Mouse (Mus musculus) liver, embryonic 14.5 days (tissue): ENCODE results near the gene St7l. TPM values are rescaled to one million over a fixed set of nuclear protein-coding genes. Genes with fewer than 3 reads are reported as not detected.

ENCODE experiments used
- ATAC-seq: fragments of 200-750 bp; cut with Nextera tagmentation; 2 replicates; pipeline ENCODE4 v1.8.0; 2017; ENCODE audit warnings: moderate number of reproducible peaks, mild to moderate bottlenecking, moderate library complexity; ENCODE audit not compliant: insufficient read depth
- DNase-seq, 3 experiments: peaks; one replicate each; pipeline ENCODE4 v3.0.0-alpha.2; 2012 to 2013; ENCODE audit warnings: low read depth in 3 of 3, low spot score in 3 of 3
- H3K27ac ChIP-seq: fragments of 300-500 bp; sonication (generic); 2 replicates; pipeline ENCODE4 v1.5.1; 2014; ENCODE audit warnings: moderate library complexity, mild to moderate bottlenecking, control low read depth, inconsistent platforms
- H3K27me3 ChIP-seq: fragments of 300-500 bp; sonication (generic); 2 replicates; pipeline ENCODE4 v1.6.1; 2014; ENCODE audit warnings: mild to moderate bottlenecking, low read length, moderate library complexity; ENCODE audit not compliant: control insufficient read depth, insufficient read depth
- H3K36me3 ChIP-seq: fragments of 300-500 bp; sonication (generic); replicated peaks from 2 replicates; pipeline ENCODE4 v1.6.1; 2014; ENCODE audit warnings: low read depth; ENCODE audit not compliant: control insufficient read depth, insufficient read depth
- H3K4me1 ChIP-seq, 2 experiments: fragments of 200-500 bp in 1 of 2; fragments of 300-500 bp in 1 of 2; sonication (generic) in 1 of 2; replicated peaks; 2 replicates each; pipeline ENCODE4 v1.6.1; 2012 to 2014; ENCODE audit warnings: antibody characterized with exemption in 1 of 2, inconsistent platforms in 1 of 2, low read length in 1 of 2; ENCODE audit not compliant: control insufficient read depth in 2 of 2, insufficient read depth in 2 of 2
- H3K4me2 ChIP-seq: fragments of 300-500 bp; sonication (generic); 2 replicates; pipeline ENCODE4 v1.6.1; 2014; ENCODE audit warnings: low read depth, mild to moderate bottlenecking, control low read depth, moderate library complexity
- H3K4me3 ChIP-seq, 2 experiments: fragments of 200-500 bp in 1 of 2; fragments of 300-500 bp in 1 of 2; sonication (generic) in 1 of 2; 2 replicates each; pipeline ENCODE4 v1.5.1; 2012 to 2014; ENCODE audit warnings: low read depth in 2 of 2, low read length in 2 of 2, mild to moderate bottlenecking in 2 of 2, control low read depth in 1 of 2, inconsistent platforms in 1 of 2, moderate library complexity in 1 of 2; ENCODE audit not compliant: insufficient read depth in 1 of 2
- H3K9ac ChIP-seq: fragments of 300-500 bp; sonication (generic); replicated peaks from 2 replicates; pipeline ENCODE4 v1.6.1; 2014; ENCODE audit warnings: mild to moderate bottlenecking, control low read depth, moderate library complexity
- H3K9me3 ChIP-seq: fragments of 300-500 bp; sonication (generic); 2 replicates; pipeline ENCODE4 v1.6.1; 2016; ENCODE audit warnings: low read length, mixed read lengths; ENCODE audit not compliant: control insufficient read depth
- CTCF ChIP-seq: IDR thresholded peaks from 2 replicates; pipeline ENCODE4 v1.5.1; 2016; ENCODE audit warnings: antibody characterized with exemption, low read depth, control low read depth
- EP300 ChIP-seq: IDR thresholded peaks from 2 replicates; pipeline ENCODE4 v1.6.1; 2016; ENCODE audit warnings: antibody characterized with exemption, low read depth
- WGBS: fragments of 180-500 bp; shearing (Covaris S2); extraction: QIAGEN DNeasy Blood & Tissue Kit; methylation state at CpG from one replicate; pipeline ENCODE4 v1.1.7; 2014; ENCODE audit not compliant: insufficient replicate concordance; 5-methylcytosine and 5-hydroxymethylcytosine counted together
- polyA plus RNA-seq, 2 experiments: library from polyadenylated mRNA; depleted of rRNA in 1 of 2; stranded (reverse) in 1 of 2; unstranded in 1 of 2; fragments of >200 nt; fragmentation: Nextera tagmentation in 1 of 2; extraction: Ambion mirVana in 1 of 2; gene quantifications; 2 replicates each; pipeline versions ENCODE4 v1.2.1 to v1.2.3; 2012 to 2014

St7l gene
- polyA plus RNA-seq, 2 experiments, result 3.9 to 8.9 TPM

DNA sequence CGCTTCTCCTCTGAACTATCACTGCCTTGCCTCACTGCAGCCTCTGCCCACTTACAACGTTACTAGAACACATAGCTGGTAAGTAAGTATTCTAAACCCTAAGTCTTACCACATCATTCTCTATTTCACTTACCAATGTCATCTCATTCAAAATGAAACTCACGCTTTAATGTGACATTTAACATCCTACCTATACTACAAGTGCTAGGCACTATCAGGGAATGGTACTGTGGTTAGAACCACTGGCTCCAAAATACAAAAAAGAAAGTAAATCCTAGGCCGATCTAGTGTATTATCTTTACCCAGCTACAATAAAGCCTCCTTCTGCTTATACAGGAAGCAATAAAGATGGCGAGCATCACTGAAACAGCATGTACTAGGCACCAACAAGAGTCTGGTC lies 22.8 kb upstream of the St7l start:
- Histone ChIP-seq H3K36me3 (peaks cover 46% of the 10 kb centered on the region), H3K27ac (no peak overlapping the region), H3K4me1 (no peaks in the 10 kb centered on the region), H3K4me3 (no peak overlapping the region), H3K4me2 (no peak overlapping the region), H3K9me3 (no peaks in the 10 kb centered on the region), H3K9ac (no peak overlapping the region), H3K27me3 (no peaks in the 10 kb centered on the region)
- TF ChIP-seq EP300 (no peak), CTCF (no peak)
- WGBS, result 73% methylated on average over 5 of the region's 5 CpGs
- no peak for DNase-seq
- ATAC-seq, result no peak

DNA sequence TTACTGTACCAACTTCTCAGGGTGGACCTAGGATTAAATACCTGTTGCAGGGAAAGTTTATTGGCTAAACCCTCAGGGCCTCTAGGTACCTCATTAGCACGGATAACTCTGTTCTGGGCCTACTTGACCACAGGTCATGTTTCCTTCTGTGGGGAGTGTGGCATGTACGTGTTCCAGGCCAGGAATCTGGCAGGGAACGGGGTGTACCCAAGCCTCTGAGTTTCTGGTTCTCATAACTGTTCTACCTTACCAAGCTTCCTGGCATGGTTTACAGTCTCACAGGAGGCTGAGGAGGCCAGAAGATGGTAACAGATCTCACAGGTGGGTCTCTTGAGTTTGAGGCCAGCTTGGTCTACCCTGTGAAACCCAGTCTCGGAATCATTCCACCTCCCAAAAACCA lies 17.2 kb upstream of the St7l start:
- DNase-seq, result no peak
- no peak overlapping the region for H3K9ac ChIP-seq
- H3K36me3 ChIP-seq, result peaks cover 26% of the 10 kb centered on the region
- WGBS, result 87% methylated on average over 4 of the region's 4 CpGs
- H3K4me3 ChIP-seq, result no peak overlapping the region
- H3K4me1 ChIP-seq, result no peaks in the 10 kb centered on the region
- no peak overlapping the region for H3K4me2 ChIP-seq
- no peak for ATAC-seq
- no peak overlapping the region for H3K27ac ChIP-seq
- TF ChIP-seq CTCF, result no peak
- TF ChIP-seq EP300, result no peak
- H3K9me3 ChIP-seq, result no peaks in the 10 kb centered on the region
- H3K27me3 ChIP-seq, result no peaks in the 10 kb centered on the region

DNA sequence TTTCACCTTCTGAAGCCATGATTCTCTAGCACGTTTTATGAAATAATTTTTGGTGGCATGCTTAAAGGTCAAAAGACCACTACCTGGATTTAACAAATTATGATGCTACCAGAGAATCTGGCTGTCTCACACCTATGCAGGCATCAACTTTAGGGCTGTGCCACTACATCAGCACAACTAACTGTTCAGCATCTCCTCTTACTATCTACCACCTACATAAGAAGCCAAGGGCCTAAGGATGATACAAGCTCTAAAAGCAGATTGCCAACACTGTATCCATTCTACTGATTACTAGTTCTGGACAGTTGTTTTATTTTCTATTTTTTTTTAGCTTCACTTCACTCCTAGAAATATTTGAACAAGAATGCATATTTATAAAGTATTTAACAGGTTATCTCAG lies 9.3 kb upstream of the St7l start:
- no peaks in the 10 kb centered on the region for H3K27me3 ChIP-seq
- H3K4me3 ChIP-seq, result no peak overlapping the region
- TF ChIP-seq CTCF, result no peak
- H3K4me1 ChIP-seq, result peaks cover 10 to 14% of the 10 kb centered on the region in 2 experiments
- H3K36me3 ChIP-seq, result peaks cover 8% of the 10 kb centered on the region
- DNase-seq (no peak), ATAC-seq (no peak)
- H3K9ac ChIP-seq, result no peak overlapping the region
- H3K9me3 ChIP-seq, result no peaks in the 10 kb centered on the region
- H3K27ac ChIP-seq, result no peak overlapping the region
- WGBS, result 83% methylated on average over 1 of the region's 1 CpGs
- no peak overlapping the region for H3K4me2 ChIP-seq

DNA sequence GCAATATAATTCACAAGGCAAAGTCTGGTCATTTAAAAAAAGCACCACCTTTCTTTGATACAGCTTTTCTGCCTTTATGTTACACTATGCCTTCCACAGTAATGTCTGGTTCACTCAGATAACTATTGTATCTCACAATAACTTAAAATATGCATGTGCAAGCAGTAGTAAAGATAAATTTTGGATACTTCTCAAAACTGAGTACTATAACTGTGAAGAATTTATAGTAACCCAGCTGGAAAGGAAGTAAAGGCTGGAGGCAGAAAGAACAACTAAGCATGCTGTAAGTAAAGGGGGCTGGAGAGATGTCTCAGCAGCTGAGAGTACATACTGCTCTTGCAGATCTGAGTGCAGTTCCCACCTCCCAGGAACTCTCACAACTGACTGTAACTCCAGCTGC lies 8.9 kb upstream of the St7l start:
- peak in 2 of 3 experiments; percentile 16 to 24 for DNase-seq
- no peak for ATAC-seq
- H3K9ac ChIP-seq, result no peak overlapping the region

DNA sequence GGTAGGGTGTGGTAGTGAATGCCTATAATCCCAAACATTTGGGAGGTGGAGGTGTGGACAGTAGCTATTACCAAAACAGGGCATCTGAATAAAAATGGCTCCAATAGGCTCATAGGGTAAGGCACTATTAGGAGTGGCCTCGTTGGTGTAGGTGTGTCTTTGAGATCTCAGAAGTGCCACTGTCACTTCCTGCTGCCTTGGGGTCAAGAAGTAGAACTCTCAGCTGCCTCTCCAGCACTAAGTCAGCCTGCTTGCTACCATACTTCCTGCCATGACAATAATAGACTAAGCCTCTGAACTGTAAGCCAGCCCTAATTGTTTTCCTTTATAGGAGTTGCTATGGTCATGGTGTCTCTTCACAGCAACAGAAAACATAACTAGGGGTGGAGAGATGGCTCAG lies 7.7 kb upstream of the St7l start:
- no peak for ATAC-seq
- WGBS, result 24% methylated on average over 1 of the region's 1 CpGs
- H3K36me3 ChIP-seq, result peaks cover 9% of the 10 kb centered on the region

More for the DNA sequence above, 8.9 kb upstream of the St7l start:
- TF ChIP-seq EP300 (no peak), CTCF (no peak)
- H3K27ac ChIP-seq, result no peak overlapping the region
- peak overlapping the region; percentile 9; the same call in 1 of the 2 replicates for H3K4me2 ChIP-seq
- H3K4me3 ChIP-seq, result no peak overlapping the region
- H3K27me3 ChIP-seq, result no peaks in the 10 kb centered on the region
- H3K4me1 ChIP-seq, result peaks cover 14% of the 10 kb centered on the region in 2 experiments
- no peaks in the 10 kb centered on the region for H3K9me3 ChIP-seq
- peaks cover 8% of the 10 kb centered on the region for H3K36me3 ChIP-seq

More for the DNA sequence above, 7.7 kb upstream of the St7l start:
- no peak overlapping the region for H3K27ac ChIP-seq
- no peak for DNase-seq
- H3K4me3 ChIP-seq, result no peak overlapping the region
- H3K9ac ChIP-seq, result no peak overlapping the region
- no peaks in the 10 kb centered on the region for H3K9me3 ChIP-seq
- TF ChIP-seq EP300 (no peak), CTCF (no peak)
- H3K4me2 ChIP-seq, result no peak overlapping the region
- H3K27me3 ChIP-seq, result no peaks in the 10 kb centered on the region
- peaks cover 16 to 18% of the 10 kb centered on the region in 2 experiments for H3K4me1 ChIP-seq
